In the genomic region with DNA sequence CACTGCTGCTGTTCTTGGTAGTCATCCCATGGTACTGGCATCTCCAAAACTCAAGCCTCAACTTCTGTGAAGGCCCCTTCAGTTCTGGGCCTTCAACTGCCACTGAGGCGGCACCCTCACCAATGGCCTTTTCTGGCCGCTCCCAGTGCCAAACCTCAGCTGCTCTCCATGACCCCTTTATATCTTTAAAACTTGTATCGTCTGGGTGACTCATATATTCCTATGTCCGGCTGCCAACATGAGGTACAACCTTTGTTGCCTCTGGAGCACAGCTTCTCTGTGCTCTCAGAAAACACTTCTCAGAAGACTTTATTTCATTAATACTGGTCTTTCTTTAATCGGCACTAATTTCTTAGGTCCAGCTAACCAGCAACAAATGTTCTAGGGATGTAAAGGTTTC, we compare ENCODE assay signal across 31 mouse cellular contexts.
DNase-seq lines count a peak whose midpoint lies in the region; ATAC-seq and TF ChIP-seq lines count a peak whose summit lies in the region.
"Had no signal": no experiment of that assay in that cellular context is flagged by ENCODE, and none has a peak within 500 bp of the region (broad histone marks: within the 10 kb centered on the region; RNA-seq: fewer than 3 reads in every experiment).

No protein-coding gene starts in this region.

- H3K9me3 ChIP-seq in heart, postnatal 0 days (replicated peaks; ENCODE audit: control insufficient read depth, low read length), result no peaks in the 10 kb centered on the region
- no peaks in the 10 kb centered on the region for H3K9me3 ChIP-seq in liver, postnatal 0 days (ENCODE audit: low read length)
- H3K9me3 ChIP-seq: embryonic facial prominence, embryonic 13.5 days; G1E; heart, embryonic 13.5 days; hindbrain, embryonic 13.5 days; limb, embryonic 12.5 days; liver, embryonic 15.5 days; lung, embryonic 15.5 days; stomach, embryonic 15.5 days had no signal

- intact Hi-C loops in left cerebral cortex, postnatal 4 days (cut with DNase I), result no loop called here

- DNase-seq in heart, postnatal 0 days (ENCODE audit: low spot score), result no peak
- no peak for DNase-seq in heart, adult 8-10 months (ENCODE audit: low spot score)
- peak; percentile 61 for DNase-seq in 416B (ENCODE audit: low read depth)
- peak; percentile 78 for DNase-seq in adrenal gland, adult 2 months
- DNase-seq in adrenal gland, postnatal 36 days, result peak; percentile 75 to 81
- no peak for DNase-seq in liver, postnatal 0 days
- no peak for DNase-seq in cerebellum, adult 18-20 months
- no peak for DNase-seq in left cerebral cortex, postnatal 4 days
- DNase-seq: cerebellum, adult 9-10 months; cerebellum, postnatal 36 days; embryo, embryonic 11 days; gastrocnemius, adult 2 months; gastrocnemius, postnatal 36 days; kidney, adult 8-10 months; right cerebral cortex, postnatal 25 days; thymus, adult 18-20 months; thymus, postnatal 36 days had no signal

- peak; percentile 20; the same call in 1 of the 2 replicates for ATAC-seq in heart, postnatal 0 days (ENCODE audit: insufficient read depth, low read depth)
- no peak for ATAC-seq in liver, postnatal 0 days
- ATAC-seq: forebrain, embryonic 16.5 days; intestine, embryonic 16.5 days; midbrain, embryonic 16.5 days; Patski had no signal

- no peak overlapping the region for H3K4me2 ChIP-seq in heart, postnatal 0 days (ENCODE audit: low read depth, low read length)
- no peak overlapping the region for H3K4me2 ChIP-seq in liver, postnatal 0 days (ENCODE audit: low read depth, low read length)
- H3K4me2 ChIP-seq: embryonic facial prominence, embryonic 13.5 days; heart, embryonic 13.5 days; hindbrain, embryonic 13.5 days; limb, embryonic 12.5 days; liver, embryonic 15.5 days; lung, embryonic 15.5 days; midbrain, embryonic 11.5 days; stomach, embryonic 15.5 days had no signal

- no peak overlapping the region for H3K4me3 ChIP-seq in heart, postnatal 0 days (ENCODE audit: low read depth, low read length)
- H3K4me3 ChIP-seq in liver, postnatal 0 days (ENCODE audit: low read depth, low read length), result no peak overlapping the region
- H3K4me3 ChIP-seq: embryonic facial prominence, embryonic 13.5 days; gastrocnemius, adult 2 months; heart, embryonic 13.5 days; hindbrain, embryonic 13.5 days; limb, embryonic 12.5 days; liver, embryonic 15.5 days; lung, embryonic 15.5 days; stomach, embryonic 15.5 days had no signal

- no peaks in the 10 kb centered on the region; the same call in 1 of the 2 replicates for H3K36me3 ChIP-seq in heart, postnatal 0 days (replicated peaks; ENCODE audit: control insufficient read depth, insufficient read depth, low read length)
- H3K36me3 ChIP-seq in liver, postnatal 0 days (replicated peaks; ENCODE audit: insufficient read depth, low read length), result no peaks in the 10 kb centered on the region
- H3K36me3 ChIP-seq: heart, embryonic 13.5 days; limb, embryonic 12.5 days; liver, embryonic 15.5 days; lung, embryonic 15.5 days; stomach, embryonic 15.5 days had no signal

- no peak for TF ChIP-seq CTCF in heart, postnatal 0 days (IDR thresholded peaks at IDR 0.05; ENCODE audit: low read depth)
- no peak for TF ChIP-seq CTCF in liver, postnatal 0 days (IDR thresholded peaks at IDR 0.05; ENCODE audit: low read depth)

- WGBS in heart, postnatal 0 days, result 66% methylated on average over 5 of the region's 5 CpGs
- WGBS in liver, postnatal 0 days (ENCODE audit: insufficient replicate concordance), result 88% methylated on average over 5 of the region's 5 CpGs

- H3K9ac ChIP-seq in heart, postnatal 0 days (replicated peaks; ENCODE audit: low read depth, low read length), result no peak overlapping the region
- no peak overlapping the region for H3K9ac ChIP-seq in liver, postnatal 0 days (replicated peaks)
- H3K9ac ChIP-seq: embryonic facial prominence, embryonic 13.5 days; heart, embryonic 13.5 days; hindbrain, embryonic 13.5 days; limb, embryonic 12.5 days; liver, embryonic 15.5 days; lung, embryonic 15.5 days; stomach, embryonic 15.5 days had no signal

- H3K27me3 ChIP-seq in heart, postnatal 0 days (ENCODE audit: control insufficient read depth, insufficient read depth, low read length), result no peaks in the 10 kb centered on the region
- H3K27me3 ChIP-seq in liver, postnatal 0 days (ENCODE audit: insufficient read depth, low read length), result no peaks in the 10 kb centered on the region
- H3K27me3 ChIP-seq: embryonic facial prominence, embryonic 13.5 days; heart, embryonic 13.5 days; hindbrain, embryonic 13.5 days; limb, embryonic 12.5 days; liver, embryonic 15.5 days; lung, embryonic 15.5 days; Patski; stomach, embryonic 15.5 days had no signal

- TF ChIP-seq EP300 in heart, postnatal 0 days (IDR thresholded peaks at IDR 0.05; ENCODE audit: low read depth), result no peak
- no peak for TF ChIP-seq EP300 in liver, postnatal 0 days (IDR thresholded peaks at IDR 0.05; ENCODE audit: low read depth)

- no peak overlapping the region for H3K27ac ChIP-seq in heart, postnatal 0 days (ENCODE audit: low read depth)
- no peak overlapping the region for H3K27ac ChIP-seq in liver, postnatal 0 days (ENCODE audit: low read depth)
- H3K27ac ChIP-seq: embryonic facial prominence, embryonic 13.5 days; gastrocnemius, adult 2 months; heart, embryonic 13.5 days; hindbrain, embryonic 13.5 days; kidney, postnatal 0 days; limb, embryonic 12.5 days; liver, embryonic 15.5 days; lung, embryonic 15.5 days; stomach, embryonic 15.5 days had no signal

- H3K4me1 ChIP-seq in heart, postnatal 0 days (ENCODE audit: control insufficient read depth, insufficient read depth), result no peaks in the 10 kb centered on the region
- H3K4me1 ChIP-seq in liver, postnatal 0 days (ENCODE audit: insufficient read depth), result no peaks in the 10 kb centered on the region
- H3K4me1 ChIP-seq: embryonic facial prominence, embryonic 13.5 days; hindbrain, embryonic 13.5 days; limb, embryonic 12.5 days; liver, embryonic 15.5 days; lung, embryonic 15.5 days; stomach, embryonic 15.5 days had no signal

Comparison
In these comparisons a context has a peak if more than half of its experiments do, and no peak if none do; other contexts are left out.
1. DNase-seq: peak in 416B (single experiment), adrenal gland, adult 2 months (single experiment) and adrenal gland, postnatal 36 days (2 of 2); none in heart, postnatal 0 days (single experiment), heart, adult 8-10 months (single experiment), liver, postnatal 0 days (single experiment), cerebellum, adult 18-20 months (0 of 2) and left cerebral cortex, postnatal 4 days (single experiment).